Mouse (Mus musculus) neutrophil, adult 5-6 weeks (primary cell): ENCODE results near the gene Spin2e. TPM values are rescaled to one million over a fixed set of nuclear protein-coding genes. Genes with fewer than 3 reads are reported as not detected.
"Not testable (repeated sequence)": the region's sequence is repeated elsewhere in the genome, so short reads cannot be mapped to it uniquely, and the experiment has no call there.

ENCODE experiments used
- ATAC-seq: fragments of 151-379, 151-347 bp; 2 replicates; pipeline ENCODE4 v1.8.0; 2017; ENCODE audit warnings: mild to moderate bottlenecking, moderate TSS enrichment; ENCODE audit not compliant: insufficient number of reproducible peaks, poor library complexity, low FRiP score, severe bottlenecking; ENCODE audit errors: extremely low read depth
- total RNA-seq: library from RNA; stranded (forward); fragments of 200-1000 nt; gene quantifications from 2 replicates; pipeline ENCODE4 v1.2.3, GENCODE M21; 2017

Spin2e gene
- not detected in 2 replicates for total RNA-seq

GRCm38 (mm10) chrX:31618820-31619219, at the start of gene Spin2e:
TSS of gene Spin2e (minus strand) at chrX:31618920.
- not testable (repeated sequence) for ATAC-seq

GRCm38 (mm10) chrX:31574183-31574582, 44.5 kb downstream of the Spin2e start, which contains the start of gene Gm21883:
TSS of gene Gm21883 (minus strand) at chrX:31574283.
- ATAC-seq: not testable (repeated sequence)

Other genes starting within 250 kb of the Spin2e start
- gene Btbd35f19, start 235.0 kb downstream of the Spin2e start, total RNA-seq: not detected in 2 replicates
- not detected in 2 replicates for gene Gm21883, start 44.6 kb downstream of the Spin2e start, total RNA-seq
- gene Btbd35f25, start 98.2 kb upstream of the Spin2e start, total RNA-seq: not detected in 2 replicates